Mouse (Mus musculus) testis, adult 2 months (tissue): ENCODE measurements around the gene Gm3573. TPM values are rescaled to one million over a fixed set of nuclear protein-coding genes. Genes with fewer than 3 reads are reported as not detected.
"Not testable (repeated sequence)": the region's sequence is repeated elsewhere in the genome, so short reads cannot be mapped to it uniquely, and the experiment has no call there.

Experiments used
- H3K27ac ChIP-seq: fragments of 200-500 bp; 2 replicates; pipeline ENCODE4 v1.5.1; 2012; ENCODE audit warnings: low read depth, low read length; ENCODE audit not compliant: control insufficient read depth, insufficient read depth
- H3K27me3 ChIP-seq: fragments of 200-500 bp; 2 replicates; pipeline ENCODE4 v1.6.1; 2012; ENCODE audit warnings: mild to moderate bottlenecking, low read length, moderate library complexity; ENCODE audit not compliant: control insufficient read depth, insufficient read depth
- H3K36me3 ChIP-seq: fragments of 200-500 bp; 2 replicates; pipeline ENCODE4 v1.6.1; 2012; ENCODE audit warnings: mild to moderate bottlenecking, low read length; ENCODE audit not compliant: control insufficient read depth, insufficient read depth
- H3K4me1 ChIP-seq: fragments of 200-500 bp; 2 replicates; pipeline ENCODE4 v1.6.1; 2012; ENCODE audit warnings: low read length; ENCODE audit not compliant: control insufficient read depth, insufficient read depth
- H3K4me3 ChIP-seq: fragments of 200-500 bp; 2 replicates; pipeline ENCODE4 v1.5.1; 2012; ENCODE audit warnings: low read depth, mild to moderate bottlenecking, low read length, moderate library complexity, mixed read lengths; ENCODE audit not compliant: control insufficient read depth
- polyA plus RNA-seq: library from polyadenylated mRNA; depleted of rRNA; stranded (reverse); fragments of >200 nt; gene quantifications from 2 replicates; pipeline ENCODE4 v1.2.3, GENCODE M21; 2012; rRNA removed

Gm3573 gene
- 3.4 and 3.6 TPM in 2 replicates for polyA plus RNA-seq

GRCm38 (mm10) chr14:42190691-42191090, at the start of gene Gm3573:
Gene Gm3573 (minus strand): TSS chr14:42190791.
- H3K27ac ChIP-seq, H3K4me1 ChIP-seq, H3K27me3 ChIP-seq, H3K36me3 ChIP-seq: not testable (repeated sequence)
- H3K4me3 ChIP-seq = peak within 1 kb of the TSS; percentile 16

- H3K4me3 ChIP-seq, H3K4me1 ChIP-seq, H3K27ac ChIP-seq, H3K27me3 ChIP-seq, H3K36me3 ChIP-seq: not testable (repeated sequence)
These were observed 26.4 kb upstream of the Gm3573 start for GRCm38 (mm10) chr14:42216766-42217537.

GRCm38 (mm10) chr14:42183936-42184335, 6.7 kb downstream of the Gm3573 start:
- not testable (repeated sequence) for H3K36me3 ChIP-seq, H3K4me1 ChIP-seq, H3K4me3 ChIP-seq, H3K27me3 ChIP-seq, H3K27ac ChIP-seq

DNA sequence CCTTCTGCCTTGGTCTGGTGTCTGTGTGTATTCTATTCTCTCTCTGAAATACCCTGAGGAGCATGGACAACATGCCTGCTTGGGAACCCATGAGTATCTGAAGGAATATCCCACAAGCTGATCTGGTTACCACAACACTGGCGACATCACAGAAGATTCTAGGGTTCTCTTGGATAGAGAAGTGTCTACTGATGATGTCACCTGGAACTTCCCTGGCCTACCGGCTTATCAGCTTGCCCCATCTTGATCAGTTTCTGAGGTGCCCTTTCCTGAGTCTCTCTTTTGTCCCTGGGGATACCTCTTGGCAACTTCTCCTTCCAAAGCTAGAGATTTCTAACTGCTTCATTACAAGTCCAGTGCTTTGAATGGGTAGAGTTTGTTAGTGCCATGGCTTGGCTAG, 28.1 kb downstream of the Gm3573 start, which contains the start of gene Gm17027:
TSS of gene Gm17027 (minus strand) at position 101 of the 400 bp plus-strand sequence.
- not testable (repeated sequence) for H3K27me3 ChIP-seq, H3K4me3 ChIP-seq, H3K4me1 ChIP-seq, H3K36me3 ChIP-seq, H3K27ac ChIP-seq

Other genes starting within 250 kb of the Gm3573 start
- gene 1700024B05Rik, start 246.8 kb downstream of the Gm3573 start, polyA plus RNA-seq = 2.3 and 2.5 TPM in 2 replicates
- 0.37 and 0.62 TPM in 2 replicates for gene Gm6401, start 222.9 kb downstream of the Gm3573 start, polyA plus RNA-seq
- gene Gm3543, start 207.5 kb downstream of the Gm3573 start, polyA plus RNA-seq = 16.1 and 19.3 TPM in 2 replicates
- 0.12 TPM in 1 of 2 replicates, not detected in the other for gene Gm7951, start 73.4 kb downstream of the Gm3573 start, polyA plus RNA-seq
- 0.12 and 0.31 TPM in 2 replicates for gene Gm17027, start 28.2 kb downstream of the Gm3573 start, polyA plus RNA-seq
- 0.40 and 0.64 TPM in 2 replicates for gene Gm17026, start 69.3 kb upstream of the Gm3573 start, polyA plus RNA-seq
- gene Gm9611, start 106.6 kb upstream of the Gm3573 start, polyA plus RNA-seq = 0.51 and 1.8 TPM in 2 replicates
- 0.54 and 0.78 TPM in 2 replicates for gene Gm7995, start 119.4 kb upstream of the Gm3573 start, polyA plus RNA-seq
- 0.21 and 0.36 TPM in 2 replicates for gene Gm8005, start 248.9 kb upstream of the Gm3573 start, polyA plus RNA-seq